Mouse (Mus musculus) CH12F3 (cell line): Measurements from ENCODE around the gene Maml1.

Source experiments
- in situ Hi-C: fragments of 300-500 bp; cut with MboI; formaldehyde crosslinking; loops from 2 replicates; pipeline ENCODE4 v1.14.3; 2020; ENCODE audit warnings: low sequenced_read_pairs

The Maml1 gene

DNA sequence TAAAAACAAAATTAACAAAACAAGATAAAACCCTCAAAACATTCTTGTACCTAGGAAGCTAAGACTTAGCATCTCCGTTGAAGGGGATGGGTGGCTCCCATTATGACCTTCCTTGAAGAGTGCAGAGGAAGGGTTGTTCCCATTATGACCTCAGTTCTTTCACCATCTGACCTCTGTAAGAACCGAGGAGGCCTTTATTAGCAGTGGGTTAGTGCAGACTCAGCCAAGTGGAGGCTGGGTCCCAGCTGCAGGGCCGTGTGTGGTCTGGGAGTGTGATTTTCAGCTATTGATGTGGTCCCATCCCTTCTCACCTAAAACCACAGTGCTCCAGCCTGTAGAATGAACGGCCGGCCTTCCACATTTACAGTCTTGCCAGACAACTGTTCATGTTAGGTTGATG is 46.8 kb downstream of the Maml1 start:
- in situ Hi-C loops: no loop called here

GRCm38 (mm10) chr11:50243926-50244325 is 48.2 kb downstream of the Maml1 start:
- in situ Hi-C loops: no loop called here

GRCm38 (mm10) chr11:50240235-50240911 is 51.7 kb downstream of the Maml1 start:
- in situ Hi-C loops: no loop called here

GRCm38 (mm10) chr11:50238821-50239791 is 53.0 kb downstream of the Maml1 start:
- in situ Hi-C loops: no loop called here

DNA sequence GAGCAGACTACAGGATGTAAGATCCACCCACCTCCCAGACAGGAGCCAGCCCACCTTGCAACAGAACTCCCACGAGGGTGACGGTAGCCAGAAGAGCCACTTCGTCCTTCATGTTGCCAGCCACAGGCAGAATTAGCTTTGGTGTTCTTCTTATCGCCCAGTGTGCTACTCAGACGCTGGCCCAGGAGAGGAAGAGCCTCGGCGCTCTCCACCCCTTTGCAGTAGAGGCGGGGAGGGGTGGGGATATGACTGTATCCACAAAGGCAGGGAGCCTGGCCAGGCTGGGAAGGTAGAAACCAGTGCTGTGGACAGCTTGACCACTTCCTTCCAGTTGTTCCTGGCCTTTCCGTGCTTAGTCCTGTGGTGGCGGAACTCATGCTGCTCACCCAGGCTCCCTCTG is 53.8 kb downstream of the Maml1 start, which contains the start of gene Ltc4s:
Ltc4s (minus strand) TSS at position 293 of the 400 bp plus-strand sequence.
- in situ Hi-C loops: no loop called here

DNA sequence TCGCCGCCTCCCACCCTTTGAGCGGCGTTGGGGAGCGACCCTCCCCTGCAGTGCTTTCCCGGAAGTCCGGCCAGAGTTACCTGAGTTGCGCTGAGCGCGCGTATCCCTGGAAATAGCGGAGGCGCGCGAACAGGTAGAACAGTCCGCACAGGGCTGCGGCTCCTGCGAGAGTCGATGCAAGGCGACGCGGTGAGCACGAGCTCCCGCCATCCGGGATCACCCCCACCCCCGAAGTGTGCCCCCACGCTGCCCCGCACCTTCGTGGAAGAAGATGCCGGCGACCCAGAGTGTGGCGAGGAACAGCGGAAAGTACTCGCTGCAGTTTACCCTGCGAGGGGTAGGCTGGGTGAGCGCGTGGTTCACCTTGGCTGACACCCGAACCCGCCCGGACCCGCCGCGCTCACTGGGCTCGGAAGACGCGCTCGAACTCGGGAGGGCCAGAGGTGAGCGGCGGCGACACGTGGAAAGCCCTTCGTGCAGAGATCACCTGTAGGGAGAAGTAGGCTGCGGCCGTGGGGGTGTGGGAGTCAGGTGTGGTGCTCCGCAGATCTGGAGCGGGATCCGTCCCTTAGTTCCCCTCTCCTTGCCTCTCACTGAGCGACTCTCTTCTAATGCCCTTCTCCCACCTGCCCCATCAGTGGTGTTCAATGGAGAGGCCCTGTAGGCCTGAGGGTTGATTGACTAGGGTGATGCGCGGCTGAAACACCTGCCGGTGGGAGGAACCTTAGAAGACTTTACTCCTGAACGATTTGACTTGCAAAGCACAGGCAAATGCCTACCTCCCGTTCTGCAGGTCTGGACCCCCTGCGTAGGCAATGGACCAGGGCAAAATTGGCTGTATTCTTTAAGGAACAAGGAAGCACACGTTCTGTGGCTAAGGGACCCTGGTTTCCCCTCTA is 54.9 kb downstream of the Maml1 start:
- in situ Hi-C loops: no loop called here

DNA sequence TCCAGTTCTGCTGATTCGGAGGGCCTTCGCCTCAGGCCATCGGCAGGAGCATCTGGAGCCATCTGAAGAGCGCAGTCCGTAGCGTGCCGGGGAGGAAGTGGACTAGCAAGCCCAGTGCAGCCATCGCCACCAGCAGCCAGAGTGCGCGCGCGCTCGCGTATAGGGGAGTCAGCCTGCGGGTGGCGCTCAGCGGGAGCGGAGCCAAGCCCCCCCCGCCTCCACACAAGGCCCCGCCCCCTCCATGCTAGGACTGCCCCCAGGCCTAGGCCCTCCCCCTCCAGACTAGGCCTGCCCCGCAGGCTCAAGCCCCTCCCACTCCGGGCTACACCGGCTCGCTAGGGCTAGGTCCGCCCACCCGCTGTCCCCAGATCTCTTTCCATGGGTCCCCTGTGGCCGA is 55.6 kb downstream of the Maml1 start:
- in situ Hi-C loops: no loop called here

GRCm38 (mm10) chr11:50234606-50235005 is 57.5 kb downstream of the Maml1 start:
- in situ Hi-C loops: no loop called here

- in situ Hi-C loops: no loop called here
These were observed 58.1 kb downstream of the Maml1 start for GRCm38 (mm10) chr11:50233993-50234392.

GRCm38 (mm10) chr11:50233022-50233421 is 59.1 kb downstream of the Maml1 start:
- in situ Hi-C loops: no loop called here

DNA sequence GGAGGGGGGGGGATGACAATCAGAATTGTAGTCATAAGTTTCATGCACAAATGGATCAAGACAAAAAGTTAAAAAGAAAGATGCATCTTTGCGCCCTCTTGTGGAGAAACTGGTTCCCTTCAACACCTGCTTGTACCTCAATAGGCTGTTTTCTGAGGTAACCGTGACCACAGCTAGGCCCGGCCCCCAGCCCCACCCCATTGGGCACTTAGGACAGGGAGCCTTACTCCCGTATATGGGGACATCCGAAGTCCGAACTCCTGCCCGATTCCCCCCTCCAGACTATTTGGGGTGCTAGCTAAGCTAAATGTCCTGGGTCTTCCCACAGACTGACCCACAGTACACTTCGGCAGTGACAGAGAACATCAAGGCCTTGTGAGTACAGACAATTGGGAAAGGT is 60.7 kb downstream of the Maml1 start:
- in situ Hi-C loops: no loop called here

DNA sequence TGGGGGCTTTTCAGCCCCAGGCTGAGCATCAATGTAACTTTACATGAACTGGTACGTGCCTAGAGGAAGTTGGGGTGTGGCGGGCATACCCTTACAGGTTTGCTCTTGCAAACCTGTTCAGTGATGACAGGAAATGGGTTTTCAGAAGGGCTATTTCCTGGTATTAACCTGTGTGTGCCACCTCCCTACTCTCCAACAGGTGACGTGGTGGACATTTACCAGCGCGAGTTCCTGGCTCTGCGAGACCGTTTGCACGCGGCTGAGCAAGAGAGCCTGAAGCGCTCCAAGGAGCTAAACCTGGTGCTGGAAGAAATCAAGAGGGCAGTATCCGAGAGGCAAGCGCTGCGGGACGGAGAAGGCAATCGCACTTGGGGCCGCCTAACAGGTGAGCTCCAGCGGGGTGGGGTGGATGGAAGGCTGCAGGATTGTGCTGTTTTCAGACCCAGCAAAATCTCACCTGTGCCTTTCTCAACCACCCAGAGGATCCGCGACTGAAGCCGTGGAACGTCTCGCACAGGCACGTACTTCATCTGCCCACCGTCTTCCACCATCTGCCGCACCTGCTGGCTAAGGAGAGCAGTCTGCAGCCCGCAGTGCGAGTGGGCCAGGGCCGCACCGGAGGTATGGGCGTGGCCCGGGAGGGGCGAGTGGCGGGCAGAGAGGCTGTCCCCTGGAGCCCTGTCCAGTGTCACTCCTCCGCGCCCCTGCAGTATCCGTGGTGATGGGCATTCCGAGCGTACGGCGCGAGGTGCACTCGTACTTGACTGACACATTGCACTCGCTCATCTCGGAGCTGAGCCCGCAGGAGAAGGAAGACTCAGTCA is 61.4 kb downstream of the Maml1 start:
- in situ Hi-C loops: no loop called here

DNA sequence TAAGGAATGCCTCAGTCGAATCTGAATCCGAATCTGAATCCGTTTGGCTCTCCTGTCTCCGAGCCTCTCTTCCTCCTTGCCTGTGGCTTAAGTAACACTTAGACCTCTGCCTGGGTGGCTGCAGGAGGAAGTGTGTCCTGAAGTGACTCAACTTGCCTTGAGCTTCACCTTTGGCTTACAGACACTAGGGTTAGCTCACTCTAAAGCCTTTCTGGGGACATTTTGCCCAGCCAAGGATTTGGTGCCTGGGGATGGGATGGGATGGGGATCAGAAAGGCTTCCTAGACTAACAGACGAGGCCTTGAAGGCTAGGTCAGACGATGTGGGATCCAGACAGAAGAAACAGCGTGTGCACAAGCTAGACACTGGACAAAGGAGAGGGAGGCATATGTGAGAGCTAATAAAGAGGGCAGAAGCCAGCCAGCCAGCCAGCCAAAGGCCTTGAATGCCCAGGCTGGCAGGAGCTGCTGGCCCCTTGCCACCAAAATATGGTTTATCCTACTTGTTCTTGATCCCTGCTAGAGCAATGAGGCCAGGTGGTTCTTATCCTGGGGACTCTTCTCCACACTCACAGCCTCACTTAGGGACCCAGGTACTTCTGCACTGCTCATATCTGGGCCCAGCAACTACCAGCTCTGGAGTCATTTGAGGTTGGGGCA is 62.7 kb downstream of the Maml1 start:
- in situ Hi-C loops: no loop called here

GRCm38 (mm10) chr11:50228772-50229171 is 63.3 kb downstream of the Maml1 start:
- in situ Hi-C loops: no loop called here

DNA sequence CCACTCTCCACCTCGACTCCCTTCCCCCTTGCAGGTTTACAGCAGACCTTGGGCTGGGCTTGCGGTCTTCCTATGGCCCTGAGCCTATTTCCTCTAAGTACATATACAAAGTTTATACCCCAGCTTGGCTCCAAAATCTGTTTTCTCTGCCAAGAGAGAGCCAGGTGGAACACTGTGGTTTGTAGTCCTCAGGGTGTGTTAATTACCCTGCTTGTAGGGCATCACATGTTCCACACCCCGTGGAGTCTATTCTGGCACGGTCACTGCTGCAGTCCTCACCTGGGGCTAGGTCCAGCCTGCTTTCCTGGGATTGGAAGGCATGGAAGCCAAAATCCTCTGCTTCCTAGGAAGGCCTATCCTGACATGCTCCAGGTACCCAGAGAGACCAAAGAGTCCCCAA is 64.4 kb downstream of the Maml1 start:
- in situ Hi-C loops: no loop called here

DNA sequence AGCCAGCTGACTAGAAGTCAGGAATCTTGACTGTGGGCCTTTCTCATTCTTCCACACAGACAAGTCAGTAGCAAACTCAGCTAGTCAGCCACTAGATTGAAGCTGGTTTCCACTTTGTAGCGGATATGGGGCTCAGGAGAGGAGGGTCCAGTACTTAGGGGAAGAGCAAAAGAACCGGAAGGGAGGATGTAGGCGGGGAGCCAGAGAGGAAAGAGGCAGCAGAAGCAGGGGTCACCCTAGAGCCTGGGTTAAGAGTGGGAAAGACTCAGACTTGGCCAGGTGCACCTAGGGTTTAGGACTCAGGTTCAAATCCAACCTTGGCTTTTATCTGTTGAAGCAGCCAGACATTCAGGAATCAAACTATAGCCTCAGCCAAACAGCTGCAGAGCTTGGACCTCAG is 64.9 kb downstream of the Maml1 start:
- in situ Hi-C loops: no loop called here

DNA sequence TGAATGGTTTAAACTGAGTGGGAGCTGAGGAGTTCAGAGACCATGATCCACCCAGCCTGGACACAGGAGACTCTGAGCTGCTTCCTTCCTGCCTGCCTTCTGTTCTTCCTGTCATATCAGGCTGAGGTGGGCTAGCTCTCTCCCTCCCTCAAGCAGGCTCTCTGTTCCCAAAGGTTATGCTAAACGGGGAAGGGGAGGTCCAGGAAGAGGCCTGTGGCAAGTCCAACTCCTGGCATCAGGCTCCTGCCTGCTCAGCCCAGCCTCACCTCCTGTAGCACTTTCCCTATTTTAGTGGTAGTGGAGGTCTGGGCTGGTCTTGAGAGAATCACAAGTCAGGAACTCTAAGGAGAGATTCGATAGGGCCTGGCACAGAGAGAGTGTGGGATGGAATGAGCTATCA is 65.7 kb downstream of the Maml1 start:
- in situ Hi-C loops: no loop called here

DNA sequence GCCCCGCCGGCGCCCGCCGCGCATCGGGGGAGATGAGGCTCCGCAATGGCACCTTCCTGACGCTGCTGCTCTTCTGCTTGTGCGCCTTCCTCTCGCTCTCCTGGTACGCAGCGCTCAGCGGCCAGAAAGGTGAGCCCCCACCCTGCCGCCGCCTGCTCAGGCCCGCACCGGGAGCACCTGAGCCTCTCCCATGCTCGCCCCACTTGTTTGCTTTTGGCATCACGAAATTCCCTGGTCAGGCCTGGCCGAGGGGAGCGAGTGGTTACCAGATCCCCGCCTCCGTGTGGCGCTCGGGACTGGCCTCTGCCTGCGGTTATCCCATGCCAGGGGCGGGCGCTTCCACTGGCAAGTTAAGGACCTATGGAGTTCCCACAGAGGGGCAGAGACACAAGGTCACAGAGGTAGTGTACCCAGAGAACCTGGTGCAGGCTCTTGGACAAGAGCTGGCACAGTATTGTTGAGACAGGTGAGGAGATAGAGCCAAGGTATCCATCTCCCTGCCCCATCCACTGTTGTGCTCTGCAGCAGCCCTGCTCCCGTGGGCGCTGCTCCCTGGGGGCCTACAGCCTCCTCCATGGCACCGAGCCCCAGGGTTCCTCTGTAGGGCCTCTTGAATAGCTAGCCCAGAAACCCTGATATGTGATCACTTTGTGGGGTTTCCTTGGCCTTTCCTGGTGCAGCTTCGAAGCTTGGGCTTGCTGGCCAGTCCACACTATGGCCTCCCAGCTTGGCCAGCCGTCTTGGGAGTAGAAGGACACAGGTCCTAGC is 66.3 kb downstream of the Maml1 start:
- in situ Hi-C loops: no loop called here
